Mouse (Mus musculus): ENCODE measurements around the gene Btbd8.

DNA sequence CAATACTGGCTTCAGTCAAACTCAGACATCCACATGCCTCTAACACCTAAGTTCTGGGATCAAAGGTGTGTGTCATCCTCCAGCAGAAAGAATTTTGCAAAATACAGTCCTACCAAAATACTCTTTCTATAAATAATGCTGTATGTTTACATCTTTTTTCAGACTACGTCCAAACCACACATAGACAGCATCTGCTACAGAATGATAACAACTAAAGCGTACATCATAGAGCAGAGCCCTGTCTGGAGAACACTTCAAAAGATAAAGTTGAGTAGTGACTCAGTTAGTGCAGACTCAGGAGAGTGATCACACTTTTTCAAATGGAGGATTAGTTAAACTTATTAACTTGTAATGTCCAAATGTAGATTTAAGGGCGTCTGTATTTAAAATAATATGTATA is 110.2 kb downstream of the Btbd8 start:
- TF ChIP-seq CTCF (IDR thresholded peaks at IDR 0.05) (no peak), EP300 (IDR thresholded peaks at IDR 0.05; ENCODE audit: insufficient read depth, low read depth, low read length) (no peak), POLR2A (IDR thresholded peaks at IDR 0.05; ENCODE audit: insufficient read depth, low read depth, low read length) (no peak)
